Mouse (Mus musculus) E14TG2a.4 (cell line): Measurements from ENCODE around the gene Gm26727.

Source experiments
- CTCF ChIP-seq: conservative IDR thresholded peaks from 2 replicates; pipeline ENCODE4 v1.5.1; 2014; ENCODE audit warnings: low read length
- NANOG ChIP-seq: IDR thresholded peaks from 2 replicates; pipeline ENCODE4 v1.6.1; 2014; ENCODE audit warnings: borderline replicate concordance, low read length, mixed read lengths
- POU5F1 ChIP-seq: IDR thresholded peaks from 2 replicates; pipeline ENCODE4 v1.6.1; 2014; ENCODE audit warnings: low read length, borderline replicate concordance

DNA sequence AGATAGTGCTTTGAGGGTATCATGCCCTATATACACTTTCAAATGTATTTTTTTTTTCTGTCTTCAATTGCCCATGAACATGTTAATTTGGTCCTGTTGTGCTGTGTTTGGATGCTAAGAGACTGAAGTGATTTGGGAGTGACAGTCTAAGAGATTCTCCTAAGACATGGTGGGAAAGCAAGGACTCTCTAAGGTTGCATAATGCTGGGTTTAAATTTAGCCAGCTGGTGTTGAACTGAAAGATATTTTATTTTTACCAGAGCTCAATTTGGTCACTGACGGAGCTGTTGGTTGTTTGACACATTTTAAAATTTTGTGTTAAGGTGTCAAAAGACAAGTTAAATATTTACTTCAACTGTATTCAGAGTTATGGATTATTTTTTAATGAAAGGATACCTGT lies 13.8 kb upstream of the Gm26727 start:
- TF ChIP-seq CTCF, result no peak
- TF ChIP-seq POU5F1, result no peak
- no peak for TF ChIP-seq NANOG
